Comparison of ENCODE assay signal across 20 mouse cellular contexts in the genomic region with DNA sequence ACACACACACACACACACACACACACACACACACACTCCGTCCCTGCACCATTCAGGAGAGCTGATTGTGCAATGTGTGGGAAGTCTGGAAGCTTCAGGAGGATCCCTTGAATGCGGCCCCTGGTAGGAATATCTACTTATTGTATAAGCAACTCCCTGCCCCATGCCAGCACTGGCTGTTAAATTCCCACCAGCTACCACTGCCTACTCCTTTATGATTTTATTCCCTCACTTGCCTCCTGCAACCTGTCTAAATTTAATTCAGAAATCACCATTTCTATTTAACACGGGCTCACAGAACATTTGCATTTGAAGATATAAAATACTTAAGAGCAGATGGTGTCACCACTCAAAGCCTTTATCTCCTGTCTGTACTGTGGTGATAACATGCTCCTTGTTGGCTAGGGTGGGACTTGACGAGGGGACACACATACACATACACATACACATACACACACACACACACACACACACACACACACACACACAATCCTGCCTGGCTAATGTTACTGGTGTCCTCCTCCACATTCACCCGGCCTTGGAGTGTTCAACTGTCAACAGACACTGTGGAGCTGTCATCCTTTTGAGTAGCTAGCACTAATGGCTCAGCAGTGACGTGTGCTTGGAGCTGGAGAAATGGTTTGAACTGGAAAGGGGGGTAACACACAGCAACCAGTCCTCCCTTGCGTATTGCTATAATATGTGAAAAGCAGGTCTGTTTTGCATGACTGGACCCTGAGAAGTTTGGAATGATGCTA. TPM values are rescaled to one million over a fixed set of nuclear protein-coding genes. Genes with fewer than 3 reads are reported as not detected.
DNase-seq lines count a peak whose midpoint lies in the region; ATAC-seq and TF ChIP-seq lines count a peak whose summit lies in the region.
"Had no signal": no experiment of that assay in that cellular context is flagged by ENCODE, and none has a peak within 500 bp of the region (broad histone marks: within the 10 kb centered on the region; RNA-seq: fewer than 3 reads in every experiment).

No protein-coding gene starts in this region.

- H3K9me3 ChIP-seq in forebrain, embryonic 15.5 days, result no peaks in the 10 kb centered on the region
- H3K9me3 ChIP-seq in forebrain, embryonic 11.5 days (ENCODE audit: control insufficient read depth, low read length), result no peaks in the 10 kb centered on the region
- no peaks in the 10 kb centered on the region for H3K9me3 ChIP-seq in heart, embryonic 15.5 days (replicated peaks)
- H3K9me3 ChIP-seq in stomach, embryonic 15.5 days, result no peaks in the 10 kb centered on the region
- H3K9me3 ChIP-seq in stomach, postnatal 0 days (ENCODE audit: control insufficient read depth, low read length), result no peaks in the 10 kb centered on the region
- H3K9me3 ChIP-seq in midbrain, embryonic 10.5 days (replicated peaks), result no peaks in the 10 kb centered on the region
- H3K9me3 ChIP-seq: embryonic facial prominence, embryonic 10.5 days; hindbrain, embryonic 15.5 days; lung, embryonic 15.5 days had no signal

- DNase-seq in forebrain, embryonic 11.5 days (ENCODE audit: low spot score), result no peak
- no peak for DNase-seq in heart, adult 2 months
- DNase-seq in stomach, postnatal 0 days (ENCODE audit: low spot score), result no peak
- no peak for DNase-seq in midbrain, embryonic 10.5 days (ENCODE audit: low spot score)
- DNase-seq: adrenal gland, postnatal 25 days; cerebellum, postnatal 10 days; kidney, postnatal 10 days; retina, postnatal 1 day; spleen, adult 18-20 months; thymus, postnatal 36 days had no signal

- TF ChIP-seq POLR2A in heart, adult 2 months (IDR thresholded peaks at IDR 0.05; ENCODE audit: insufficient read depth, low read depth, low read length), result no peak

- TF ChIP-seq CTCF in heart, adult 2 months (IDR thresholded peaks at IDR 0.05), result no peak
- no peak for TF ChIP-seq CTCF in stomach, postnatal 0 days (IDR thresholded peaks at IDR 0.05; ENCODE audit: low read depth)

- H3K27ac ChIP-seq in forebrain, embryonic 15.5 days (replicated peaks), result no peak overlapping the region
- H3K27ac ChIP-seq in forebrain, embryonic 11.5 days (ENCODE audit: low read depth, low read length), result no peak overlapping the region
- H3K27ac ChIP-seq in heart, embryonic 15.5 days, result peak overlapping the region; percentile 12; the same call in 1 of the 2 replicates
- no peak overlapping the region for H3K27ac ChIP-seq in heart, adult 2 months
- no peak overlapping the region for H3K27ac ChIP-seq in stomach, embryonic 15.5 days
- H3K27ac ChIP-seq in stomach, postnatal 0 days (replicated peaks), result no peak overlapping the region
- no peak overlapping the region for H3K27ac ChIP-seq in midbrain, embryonic 10.5 days (replicated peaks)
- H3K27ac ChIP-seq: embryonic facial prominence, embryonic 10.5 days; hindbrain, embryonic 15.5 days; lung, embryonic 15.5 days had no signal

- no peaks in the 10 kb centered on the region for H3K79me2 ChIP-seq in heart, adult 2 months (replicated peaks; ENCODE audit: control insufficient read depth, insufficient read depth, low read length)

- whole genome bisulfite sequencing in forebrain, embryonic 15.5 days, result 72% methylated on average over 7 of the region's 7 CpGs
- 80% methylated on average over 7 of the region's 7 CpGs for whole genome bisulfite sequencing in forebrain, embryonic 11.5 days
- 37% methylated on average over 7 of the region's 7 CpGs for WGBS in heart, embryonic 15.5 days
- WGBS in heart, adult 2 months, result 71% methylated on average over 7 of the region's 7 CpGs
- 71% methylated on average over 7 of the region's 7 CpGs for WGBS in stomach, embryonic 15.5 days
- 75% methylated on average over 7 of the region's 7 CpGs for WGBS in stomach, postnatal 0 days
- WGBS in midbrain, embryonic 10.5 days, result 89% methylated on average over 7 of the region's 7 CpGs

- H3K27me3 ChIP-seq in forebrain, embryonic 15.5 days, result no peaks in the 10 kb centered on the region
- H3K27me3 ChIP-seq in forebrain, embryonic 11.5 days (ENCODE audit: control insufficient read depth, insufficient read depth, low read length), result no peaks in the 10 kb centered on the region
- H3K27me3 ChIP-seq in heart, embryonic 15.5 days, result no peaks in the 10 kb centered on the region
- H3K27me3 ChIP-seq in heart, adult 2 months (ENCODE audit: control insufficient read depth, insufficient read depth, low read length), result no peaks in the 10 kb centered on the region
- H3K27me3 ChIP-seq in stomach, embryonic 15.5 days (replicated peaks), result no peaks in the 10 kb centered on the region
- no peaks in the 10 kb centered on the region for H3K27me3 ChIP-seq in stomach, postnatal 0 days (ENCODE audit: control insufficient read depth, insufficient read depth, low read length)
- H3K27me3 ChIP-seq in midbrain, embryonic 10.5 days (ENCODE audit: low read depth, poor library complexity, severe bottlenecking), result no peaks in the 10 kb centered on the region
- H3K27me3 ChIP-seq: hindbrain, embryonic 15.5 days; lung, embryonic 15.5 days; megakaryocyte, embryonic 14.5 days had no signal

- intact Hi-C loops in heart, adult 2 months (cut with DNase I), result no loop called here

- H3K36me3 ChIP-seq in forebrain, embryonic 15.5 days, result no peaks in the 10 kb centered on the region
- no peaks in the 10 kb centered on the region for H3K36me3 ChIP-seq in forebrain, embryonic 11.5 days (ENCODE audit: control insufficient read depth, insufficient read depth, low read length)
- no peaks in the 10 kb centered on the region for H3K36me3 ChIP-seq in heart, embryonic 15.5 days
- no peaks in the 10 kb centered on the region for H3K36me3 ChIP-seq in heart, adult 2 months (ENCODE audit: control insufficient read depth, insufficient read depth, low read length)
- no peaks in the 10 kb centered on the region for H3K36me3 ChIP-seq in stomach, embryonic 15.5 days
- H3K36me3 ChIP-seq in stomach, postnatal 0 days (ENCODE audit: control insufficient read depth, insufficient read depth, low read length), result no peaks in the 10 kb centered on the region
- H3K36me3 ChIP-seq in midbrain, embryonic 10.5 days, result no peaks in the 10 kb centered on the region
- H3K36me3 ChIP-seq: embryonic facial prominence, embryonic 10.5 days; hindbrain, embryonic 15.5 days; lung, embryonic 15.5 days had no signal

- peaks cover 6% of the 10 kb centered on the region for H3K4me1 ChIP-seq in forebrain, embryonic 15.5 days
- H3K4me1 ChIP-seq in forebrain, embryonic 11.5 days (replicated peaks; ENCODE audit: control insufficient read depth, insufficient read depth, low read length), result no peaks in the 10 kb centered on the region; the same call in 1 of the 2 replicates
- peaks cover 22% of the 10 kb centered on the region for H3K4me1 ChIP-seq in heart, embryonic 15.5 days (replicated peaks)
- no peaks in the 10 kb centered on the region for H3K4me1 ChIP-seq in heart, adult 2 months (ENCODE audit: control insufficient read depth, insufficient read depth, low read length)
- peaks cover 6% of the 10 kb centered on the region; the same call in 1 of the 2 replicates for H3K4me1 ChIP-seq in stomach, embryonic 15.5 days
- H3K4me1 ChIP-seq in stomach, postnatal 0 days (replicated peaks; ENCODE audit: control insufficient read depth, insufficient read depth), result no peaks in the 10 kb centered on the region
- peaks cover 6% of the 10 kb centered on the region for H3K4me1 ChIP-seq in midbrain, embryonic 10.5 days
- H3K4me1 ChIP-seq: lung, embryonic 15.5 days; megakaryocyte, embryonic 14.5 days had no signal

- no peak overlapping the region for H3K4me3 ChIP-seq in forebrain, embryonic 15.5 days
- H3K4me3 ChIP-seq in forebrain, embryonic 11.5 days (ENCODE audit: low read depth, low read length), result no peak overlapping the region
- H3K4me3 ChIP-seq in heart, embryonic 15.5 days, result no peak overlapping the region
- no peak overlapping the region for H3K4me3 ChIP-seq in heart, adult 2 months
- H3K4me3 ChIP-seq in stomach, embryonic 15.5 days (replicated peaks), result no peak overlapping the region
- H3K4me3 ChIP-seq in stomach, postnatal 0 days (ENCODE audit: low read depth, low read length), result no peak overlapping the region
- no peak overlapping the region for H3K4me3 ChIP-seq in midbrain, embryonic 10.5 days
- H3K4me3 ChIP-seq: embryonic facial prominence, embryonic 10.5 days; erythroblast, embryonic 14.5 days; hindbrain, embryonic 15.5 days; lung, embryonic 15.5 days; megakaryocyte, embryonic 14.5 days had no signal

- no peak overlapping the region for H3K9ac ChIP-seq in forebrain, embryonic 15.5 days (replicated peaks)
- no peak overlapping the region for H3K9ac ChIP-seq in forebrain, embryonic 11.5 days (ENCODE audit: low read length)
- no peak overlapping the region for H3K9ac ChIP-seq in heart, embryonic 15.5 days
- no peak overlapping the region for H3K9ac ChIP-seq in heart, adult 2 months (ENCODE audit: low read depth, low read length)
- H3K9ac ChIP-seq in stomach, embryonic 15.5 days, result no peak overlapping the region
- H3K9ac ChIP-seq in stomach, postnatal 0 days (ENCODE audit: low read length), result no peak overlapping the region
- H3K9ac ChIP-seq: hindbrain, embryonic 15.5 days; lung, embryonic 15.5 days had no signal

- no peak overlapping the region for H3K4me2 ChIP-seq in forebrain, embryonic 15.5 days (replicated peaks)
- H3K4me2 ChIP-seq in forebrain, embryonic 11.5 days (ENCODE audit: low read depth, low read length, severe bottlenecking), result no peak overlapping the region
- no peak overlapping the region for H3K4me2 ChIP-seq in heart, embryonic 15.5 days
- no peak overlapping the region for H3K4me2 ChIP-seq in stomach, embryonic 15.5 days
- no peak overlapping the region for H3K4me2 ChIP-seq in stomach, postnatal 0 days (replicated peaks; ENCODE audit: low read depth)
- H3K4me2 ChIP-seq: hindbrain, embryonic 15.5 days; lung, embryonic 15.5 days had no signal

- 0 out of 2 replicates have a peak, but pooled peaks have one; percentile 19 for ATAC-seq in forebrain, embryonic 15.5 days (replicated peaks)
- ATAC-seq in forebrain, embryonic 11.5 days (replicated peaks; ENCODE audit: low FRiP score), result no peak
- peak; percentile 70; the same call in 1 of the 2 replicates for ATAC-seq in heart, embryonic 15.5 days (replicated peaks; ENCODE audit: insufficient number of reproducible peaks, insufficient read depth, low FRiP score, low read depth)
- ATAC-seq in stomach, embryonic 15.5 days (ENCODE audit: insufficient read depth, low FRiP score, low read depth), result peak; percentile 45; the same call in 1 of the 2 replicates
- ATAC-seq in stomach, postnatal 0 days (ENCODE audit: low FRiP score, low TSS enrichment), result no peak
- no peak for ATAC-seq in megakaryocyte, adult 5-6 weeks (ENCODE audit: poor library complexity, severe bottlenecking)
- ATAC-seq: intestine, postnatal 0 days had no signal

- no peak for TF ChIP-seq EP300 in heart, adult 2 months (IDR thresholded peaks at IDR 0.05; ENCODE audit: insufficient read depth, low read depth, low read length)
- TF ChIP-seq EP300 in stomach, postnatal 0 days (optimal IDR thresholded peaks at IDR 0.05), result no peak

RNA-seq across cellular contexts. Expression of a gene that starts 23.0 kb away (rescaled TPM):
- polyA plus RNA-seq in forebrain, embryonic 15.5 days (2015; fragmentation: Nextera tagmentation; extraction: Ambion mirVana), result 168 and 171 TPM in 2 replicates
- 103 and 106 TPM in 2 replicates for polyA plus RNA-seq in forebrain, embryonic 11.5 days (2014; fragmentation: Nextera tagmentation; extraction: Ambion mirVana)
- 73.4 and 88.2 TPM in 2 replicates for polyA plus RNA-seq in heart, embryonic 15.5 days (2015; fragmentation: Nextera tagmentation; extraction: Ambion mirVana)
- total RNA-seq in heart, adult 2 months (2021), result 10 to 100 TPM; 54.1 to 54.8 TPM
- 24.0 and 51.3 TPM in 2 replicates for polyA plus RNA-seq in heart, adult 2 months (2012; rRNA removed)
- 140 and 144 TPM in 2 replicates for polyA plus RNA-seq in stomach, embryonic 15.5 days (2015; fragmentation: Nextera tagmentation; extraction: Ambion mirVana)
- polyA plus RNA-seq in stomach, postnatal 0 days (2015; fragmentation: Nextera tagmentation; extraction: Ambion mirVana), result 54.9 TPM in 2 replicates
- total RNA-seq in megakaryocyte, adult 5-6 weeks (2015), result 191 and 207 TPM in 2 replicates
- 222 and 230 TPM in 2 replicates for total RNA-seq in megakaryocyte, adult 5-6 weeks (2017)
- 203 and 204 TPM in 2 replicates for polyA plus RNA-seq in midbrain, embryonic 10.5 days (2016; fragmentation: Nextera tagmentation; extraction: Ambion mirVana)

Comparison
In these comparisons a context has a peak if more than half of its experiments do, and no peak if none do; other contexts are left out.
1. ATAC-seq: peak in forebrain, embryonic 15.5 days (single experiment), heart, embryonic 15.5 days (single experiment) and stomach, embryonic 15.5 days (single experiment); none in forebrain, embryonic 11.5 days (single experiment), stomach, postnatal 0 days (single experiment) and megakaryocyte, adult 5-6 weeks (single experiment).